Mouse (Mus musculus) ES-Bruce4 (cell line): ENCODE data around the gene Sgcd. TPM values are rescaled to one million over a fixed set of nuclear protein-coding genes. Genes with fewer than 3 reads are reported as not detected.

Experiments used
- H3K27ac ChIP-seq: 2 replicates; pipeline ENCODE4 v1.5.1; 2012; ENCODE audit warnings: low read length, inconsistent platforms; ENCODE audit not compliant: insufficient read depth
- H3K27me3 ChIP-seq: 2 replicates; pipeline ENCODE4 v1.6.1; 2012; ENCODE audit warnings: mild to moderate bottlenecking, low read length, inconsistent platforms; ENCODE audit not compliant: control insufficient read depth, poor library complexity, insufficient read depth, severe bottlenecking
- H3K36me3 ChIP-seq: 2 replicates; pipeline ENCODE4 v1.6.1; 2012; ENCODE audit warnings: inconsistent platforms, mild to moderate bottlenecking, low read length, moderate library complexity; ENCODE audit not compliant: control insufficient read depth, poor library complexity, insufficient read depth, severe bottlenecking
- H3K4me1 ChIP-seq: one replicate; pipeline ENCODE4 v1.8.1; 2011; ENCODE audit warnings: low read length; ENCODE audit not compliant: control insufficient read depth, insufficient read depth
- H3K4me3 ChIP-seq: 2 replicates; pipeline ENCODE4 v1.5.1; 2011; ENCODE audit warnings: low read depth, mild to moderate bottlenecking, low read length
- H3K9ac ChIP-seq: 2 replicates; pipeline ENCODE4 v1.6.1; 2012; ENCODE audit warnings: low read depth, mild to moderate bottlenecking, inconsistent platforms; ENCODE audit not compliant: poor library complexity, severe bottlenecking
- H3K9me3 ChIP-seq: replicated peaks from 2 replicates; pipeline ENCODE4 v1.6.1; 2012; ENCODE audit warnings: mild to moderate bottlenecking, low read length, inconsistent platforms; ENCODE audit not compliant: control insufficient read depth, poor library complexity, insufficient read depth, severe bottlenecking
- CTCF ChIP-seq: IDR thresholded peaks from one replicate; pipeline ENCODE4 v1.8.1; 2011; ENCODE audit warnings: low read depth, low read length
- EP300 ChIP-seq: IDR thresholded peaks from 2 replicates; pipeline ENCODE4 v1.6.1; 2011; ENCODE audit warnings: low read depth, low read length; ENCODE audit not compliant: insufficient read depth
- POLR2A ChIP-seq: IDR thresholded peaks from one replicate; pipeline ENCODE4 v1.8.1; 2011; ENCODE audit warnings: low read length; ENCODE audit not compliant: insufficient read depth
- polyA plus RNA-seq: library from polyadenylated mRNA; stranded (reverse); fragments of >200 nt; gene quantifications from 2 replicates; pipeline ENCODE4 v1.2.4, GENCODE M21; 2011; ENCODE audit warnings: low read depth; ENCODE audit not compliant: missing spikeins, insufficient read depth, insufficient read length

The Sgcd gene
- polyA plus RNA-seq, 1 experiment = 0.42 TPM

GRCm38 (mm10) chr11:47276586-47276985 is 712.2 kb downstream of the Sgcd start:
- no peaks in the 10 kb centered on the region for H3K36me3 ChIP-seq
- no peak for TF ChIP-seq CTCF
- no peak for TF ChIP-seq EP300
- no peak for TF ChIP-seq POLR2A
- H3K27me3 ChIP-seq = no peaks in the 10 kb centered on the region
- H3K4me3 ChIP-seq = no peak overlapping the region
- H3K27ac ChIP-seq = no peak overlapping the region
- no peaks in the 10 kb centered on the region for H3K4me1 ChIP-seq
- no peak overlapping the region for H3K9ac ChIP-seq
- H3K9me3 ChIP-seq = peaks cover 11% of the 10 kb centered on the region

GRCm38 (mm10) chr11:47268556-47268955 is 720.2 kb downstream of the Sgcd start:
- H3K27ac ChIP-seq = no peak overlapping the region
- no peaks in the 10 kb centered on the region for H3K9me3 ChIP-seq
- TF ChIP-seq CTCF = no peak
- no peak for TF ChIP-seq EP300
- TF ChIP-seq POLR2A = no peak
- no peak overlapping the region for H3K9ac ChIP-seq
- H3K27me3 ChIP-seq = no peaks in the 10 kb centered on the region
- no peaks in the 10 kb centered on the region for H3K36me3 ChIP-seq
- no peaks in the 10 kb centered on the region for H3K4me1 ChIP-seq
- H3K4me3 ChIP-seq = no peak overlapping the region

- no peak overlapping the region for H3K27ac ChIP-seq
- H3K36me3 ChIP-seq = no peaks in the 10 kb centered on the region
- no peak overlapping the region for H3K4me3 ChIP-seq
- H3K9ac ChIP-seq = no peak overlapping the region
- no peak for TF ChIP-seq POLR2A
- no peak for TF ChIP-seq CTCF
- TF ChIP-seq EP300 = no peak
- H3K27me3 ChIP-seq = no peaks in the 10 kb centered on the region
- no peaks in the 10 kb centered on the region for H3K9me3 ChIP-seq
- no peaks in the 10 kb centered on the region for H3K4me1 ChIP-seq
Measured at GRCm38 (mm10) chr11:47264267-47264984, 724.3 kb downstream of the Sgcd start.

- Histone ChIP-seq H3K9me3 (no peaks in the 10 kb centered on the region), H3K4me3 (no peak overlapping the region), H3K27ac (no peak overlapping the region), H3K4me1 (no peaks in the 10 kb centered on the region), H3K9ac (no peak overlapping the region), H3K36me3 (no peaks in the 10 kb centered on the region), H3K27me3 (no peaks in the 10 kb centered on the region)
- no peak for TF ChIP-seq EP300
- TF ChIP-seq CTCF = no peak
- no peak for TF ChIP-seq POLR2A
Measured at GRCm38 (mm10) chr11:47250301-47250700, 738.5 kb downstream of the Sgcd start.

- no peak for TF ChIP-seq EP300
- no peak for TF ChIP-seq POLR2A
- no peak for TF ChIP-seq CTCF
Measured at GRCm38 (mm10) chr11:47248345-47248893, 740.4 kb downstream of the Sgcd start.

GRCm38 (mm10) chr11:47247703-47248344 is 740.9 kb downstream of the Sgcd start:
- Histone ChIP-seq H3K9me3 (no peaks in the 10 kb centered on the region), H3K36me3 (no peaks in the 10 kb centered on the region), H3K4me3 (no peak overlapping the region), H3K27ac (no peak overlapping the region), H3K27me3 (no peaks in the 10 kb centered on the region), H3K4me1 (no peaks in the 10 kb centered on the region), H3K9ac (no peak overlapping the region)
- TF ChIP-seq CTCF = no peak
- TF ChIP-seq POLR2A = no peak
- no peak for TF ChIP-seq EP300

More at GRCm38 (mm10) chr11:47248345-47248893, 740.4 kb downstream of the Sgcd start:
- H3K4me3 ChIP-seq = no peak overlapping the region
- no peaks in the 10 kb centered on the region for H3K27me3 ChIP-seq
- H3K36me3 ChIP-seq = no peaks in the 10 kb centered on the region
- no peaks in the 10 kb centered on the region for H3K4me1 ChIP-seq
- H3K9me3 ChIP-seq = no peaks in the 10 kb centered on the region
- H3K9ac ChIP-seq = no peak overlapping the region
- H3K27ac ChIP-seq = no peak overlapping the region
